Mouse (Mus musculus): ENCODE measurements around the gene Armh1. TPM values are rescaled to one million over a fixed set of nuclear protein-coding genes. Genes with fewer than 3 reads are reported as not detected.
"Not testable (repeated sequence)": the region's sequence is repeated elsewhere in the genome, so short reads cannot be mapped to it uniquely, and the experiment has no call there.

The Armh1 gene
- total and polyA plus RNA-seq, 2 experiments from 2014 or later = 0.18 to 1.4 TPM

- H3K27me3 ChIP-seq (ENCODE audit: control insufficient read depth, insufficient read depth, low read length) = no peaks in the 10 kb centered on the region
- H3K27ac ChIP-seq (ENCODE audit: low read depth) = peak overlapping the region; percentile 86
- TF ChIP-seq EP300 (IDR thresholded peaks at IDR 0.05; ENCODE audit: low read depth) (no peak), CTCF (IDR thresholded peaks at IDR 0.05; ENCODE audit: low read depth) (peak; percentile 74)
- H3K9me3 ChIP-seq (replicated peaks; ENCODE audit: control insufficient read depth, low read length) = no peaks in the 10 kb centered on the region
- DNase-seq (ENCODE audit: low spot score) = peak; percentile 89
- ATAC-seq (ENCODE audit: insufficient read depth, low read depth) = peak; percentile 69
- under 1% methylated on average over 16 of the region's 16 CpGs for WGBS
- H3K4me2 ChIP-seq (ENCODE audit: low read depth, low read length) = peak overlapping the region; percentile 60
- no peaks in the 10 kb centered on the region for H3K36me3 ChIP-seq (replicated peaks; ENCODE audit: control insufficient read depth, insufficient read depth, low read length)
- 0 out of 2 replicates have a peak, but pooled peaks cover 3% of the 10 kb centered on the region for H3K4me1 ChIP-seq (ENCODE audit: control insufficient read depth, insufficient read depth)
- H3K9ac ChIP-seq (replicated peaks; ENCODE audit: low read depth, low read length) = peak overlapping the region; percentile 71
- H3K4me3 ChIP-seq (ENCODE audit: low read depth, low read length) = peak overlapping the region; percentile 53
Observed at GRCm38 (mm10) chr4:117189382-117189855, 62.5 kb downstream of the Armh1 start.

- H3K36me3 ChIP-seq (replicated peaks; ENCODE audit: control insufficient read depth, insufficient read depth, low read length) = no peaks in the 10 kb centered on the region
- H3K9ac ChIP-seq (replicated peaks; ENCODE audit: low read depth, low read length) = peak overlapping the region; percentile 71
- DNase-seq (ENCODE audit: low spot score) = no peak
- H3K4me2 ChIP-seq (ENCODE audit: low read depth, low read length) = peak overlapping the region; percentile 60
- ATAC-seq (ENCODE audit: insufficient read depth, low read depth) = no peak
- no peaks in the 10 kb centered on the region for H3K9me3 ChIP-seq (replicated peaks; ENCODE audit: control insufficient read depth, low read length)
- no peaks in the 10 kb centered on the region for H3K27me3 ChIP-seq (ENCODE audit: control insufficient read depth, insufficient read depth, low read length)
- peak overlapping the region; percentile 53 for H3K4me3 ChIP-seq (ENCODE audit: low read depth, low read length)
- 47% methylated on average over 3 of the region's 3 CpGs for WGBS
- H3K4me1 ChIP-seq (ENCODE audit: control insufficient read depth, insufficient read depth) = 0 out of 2 replicates have a peak, but pooled peaks cover 3% of the 10 kb centered on the region
- TF ChIP-seq EP300 (IDR thresholded peaks at IDR 0.05; ENCODE audit: low read depth) (no peak), CTCF (IDR thresholded peaks at IDR 0.05; ENCODE audit: low read depth) (no peak)
- H3K27ac ChIP-seq (ENCODE audit: low read depth) = peak overlapping the region; percentile 86
Observed at GRCm38 (mm10) chr4:117188969-117189368, 63.0 kb downstream of the Armh1 start.

- peak overlapping the region; percentile 62 for H3K9ac ChIP-seq (replicated peaks; ENCODE audit: low read depth, low read length)
- DNase-seq (ENCODE audit: low spot score); H3K4me1 ChIP-seq (ENCODE audit: control insufficient read depth, insufficient read depth); H3K36me3 ChIP-seq (replicated peaks; ENCODE audit: control insufficient read depth, insufficient read depth, low read length); H3K27me3 ChIP-seq (ENCODE audit: control insufficient read depth, insufficient read depth, low read length); H3K9me3 ChIP-seq (replicated peaks; ENCODE audit: control insufficient read depth, low read length): not testable (repeated sequence)
- WGBS = 14% methylated on average over 9 of the region's 9 CpGs
- peak; percentile 10; the same call in 1 of the 2 replicates for TF ChIP-seq EP300 (IDR thresholded peaks at IDR 0.05; ENCODE audit: low read depth)
- peak; percentile 31 for ATAC-seq (ENCODE audit: insufficient read depth, low read depth)
- peak overlapping the region; percentile 98 for H3K4me2 ChIP-seq (ENCODE audit: low read depth, low read length)
- peak overlapping the region; percentile 66; the same call in 1 of the 2 replicates for H3K27ac ChIP-seq (ENCODE audit: low read depth)
- H3K4me3 ChIP-seq (ENCODE audit: low read depth, low read length) = peak overlapping the region; percentile 84
Observed at GRCm38 (mm10) chr4:117182759-117183096, 69.2 kb downstream of the Armh1 start.

GRCm38 (mm10) chr4:117181863-117182758 is 69.8 kb downstream of the Armh1 start, which contains the start of gene Kif2c:
Gene Kif2c (minus strand): TSS chr4:117182639.
- Histone ChIP-seq H3K4me2 (ENCODE audit: low read depth, low read length) (peak within 1 kb of the TSS; percentile 98), H3K9me3 (replicated peaks; ENCODE audit: control insufficient read depth, low read length) (no peaks in the 10 kb centered on the region), H3K27me3 (ENCODE audit: control insufficient read depth, insufficient read depth, low read length) (no peaks in the 10 kb centered on the region), H3K36me3 (replicated peaks; ENCODE audit: control insufficient read depth, insufficient read depth, low read length) (peaks cover 13% of the 10 kb centered on the region), H3K9ac (replicated peaks; ENCODE audit: low read depth, low read length) (peak within 1 kb of the TSS; percentile 65), H3K27ac (ENCODE audit: low read depth) (peak within 1 kb of the TSS; percentile 66), H3K4me3 (ENCODE audit: low read depth, low read length) (peak within 1 kb of the TSS; percentile 84), H3K4me1 (ENCODE audit: control insufficient read depth, insufficient read depth) (peaks cover 7% of the 10 kb centered on the region)
- WGBS = under 1% methylated on average over 42 of the region's 42 CpGs
- no peak for TF ChIP-seq CTCF (IDR thresholded peaks at IDR 0.05; ENCODE audit: low read depth)
- peak; percentile 16; the same call in 1 of the 2 replicates for TF ChIP-seq EP300 (IDR thresholded peaks at IDR 0.05; ENCODE audit: low read depth)
- DNase-seq (ENCODE audit: low spot score) (peak; percentile 90), ATAC-seq (ENCODE audit: insufficient read depth, low read depth) (peak; percentile 99)

- H3K4me2 ChIP-seq (ENCODE audit: low read depth, low read length) = no peak overlapping the region
- no peaks in the 10 kb centered on the region for H3K27me3 ChIP-seq (ENCODE audit: control insufficient read depth, insufficient read depth, low read length)
- DNase-seq (ENCODE audit: low spot score) (no peak), ATAC-seq (ENCODE audit: insufficient read depth, low read depth) (no peak)
- H3K9ac ChIP-seq (replicated peaks; ENCODE audit: low read depth, low read length) = no peak overlapping the region
- no peak overlapping the region for H3K27ac ChIP-seq (ENCODE audit: low read depth)
- H3K4me3 ChIP-seq (ENCODE audit: low read depth, low read length) = no peak overlapping the region
- no peaks in the 10 kb centered on the region for H3K9me3 ChIP-seq (replicated peaks; ENCODE audit: control insufficient read depth, low read length)
- no peak for TF ChIP-seq CTCF (IDR thresholded peaks at IDR 0.05; ENCODE audit: low read depth)
- TF ChIP-seq EP300 (IDR thresholded peaks at IDR 0.05; ENCODE audit: low read depth) = no peak
- no peaks in the 10 kb centered on the region for H3K4me1 ChIP-seq (ENCODE audit: control insufficient read depth, insufficient read depth)
- 90% methylated on average over 5 of the region's 5 CpGs for whole genome bisulfite sequencing
- peaks cover 85% of the 10 kb centered on the region for H3K36me3 ChIP-seq (replicated peaks; ENCODE audit: control insufficient read depth, insufficient read depth, low read length)
Observed at GRCm38 (mm10) chr4:117169936-117170335, 82.0 kb downstream of the Armh1 start.

Other genes starting within 250 kb of the Armh1 start
- gene Eif2b3, start 232.7 kb downstream of the Armh1 start, total RNA-seq (2014; rRNA removed; ENCODE audit: low replicate concordance) = 10.7 and 14.0 TPM in 2 replicates
- 25.7 and 27.5 TPM in 2 replicates for gene Eif2b3, start 232.7 kb downstream of the Armh1 start, polyA plus RNA-seq (2015; fragmentation: Nextera tagmentation; extraction: Ambion mirVana)
- 3.2 and 3.6 TPM in 2 replicates for gene Ptch2, start 156.1 kb downstream of the Armh1 start, total RNA-seq (2014; rRNA removed; ENCODE audit: low replicate concordance)
- 1.2 and 1.4 TPM in 2 replicates for gene Ptch2, start 156.1 kb downstream of the Armh1 start, polyA plus RNA-seq (2015; fragmentation: Nextera tagmentation; extraction: Ambion mirVana)
- 7.4 and 8.6 TPM in 2 replicates for gene Btbd19, start 126.4 kb downstream of the Armh1 start, total RNA-seq (2014; rRNA removed; ENCODE audit: low replicate concordance)
- 2.7 and 2.8 TPM in 2 replicates for gene Btbd19, start 126.4 kb downstream of the Armh1 start, polyA plus RNA-seq (2015; fragmentation: Nextera tagmentation; extraction: Ambion mirVana)
- not detected in 2 replicates for gene Tctex1d4, start 125.3 kb downstream of the Armh1 start, total RNA-seq (2014; rRNA removed; ENCODE audit: low replicate concordance)
- 1.3 TPM in 1 of 2 replicates, not detected in the other for gene Tctex1d4, start 125.3 kb downstream of the Armh1 start, polyA plus RNA-seq (2015; fragmentation: Nextera tagmentation; extraction: Ambion mirVana)
- 1.6 and 4.0 TPM in 2 replicates for gene Plk3, start 118.2 kb downstream of the Armh1 start, total RNA-seq (2014; rRNA removed; ENCODE audit: low replicate concordance)
- gene Plk3, start 118.2 kb downstream of the Armh1 start, polyA plus RNA-seq (2015; fragmentation: Nextera tagmentation; extraction: Ambion mirVana) = 1.6 and 1.9 TPM in 2 replicates
- 638 and 752 TPM in 2 replicates for gene Rps8, start 95.9 kb downstream of the Armh1 start, total RNA-seq (2014; rRNA removed; ENCODE audit: low replicate concordance)
- gene Rps8, start 95.9 kb downstream of the Armh1 start, polyA plus RNA-seq (2015; fragmentation: Nextera tagmentation; extraction: Ambion mirVana) = 456 and 475 TPM in 2 replicates
- gene Kif2c, start 69.5 kb downstream of the Armh1 start, total RNA-seq (2014; rRNA removed; ENCODE audit: low replicate concordance) = 8.2 and 23.3 TPM in 2 replicates
- gene Kif2c, start 69.5 kb downstream of the Armh1 start, polyA plus RNA-seq (2015; fragmentation: Nextera tagmentation; extraction: Ambion mirVana) = 8.9 and 10.3 TPM in 2 replicates
- gene Tmem53, start 174 bp downstream of the Armh1 start, total RNA-seq (2014; rRNA removed; ENCODE audit: low replicate concordance) = 43.2 and 65.9 TPM in 2 replicates
- gene Tmem53, start 174 bp downstream of the Armh1 start, polyA plus RNA-seq (2015; fragmentation: Nextera tagmentation; extraction: Ambion mirVana) = 59.2 and 63.5 TPM in 2 replicates
- 42.6 and 62.3 TPM in 2 replicates for gene Rnf220, start 244.9 kb upstream of the Armh1 start, total RNA-seq (2014; rRNA removed; ENCODE audit: low replicate concordance)
- gene Rnf220, start 244.9 kb upstream of the Armh1 start, polyA plus RNA-seq (2015; fragmentation: Nextera tagmentation; extraction: Ambion mirVana) = 24.6 and 25.6 TPM in 2 replicates

Measured in heart, postnatal 0 days (tissue).